Mouse (Mus musculus): ENCODE measurements around the gene Erbin. TPM values are rescaled to one million over a fixed set of nuclear protein-coding genes. Genes with fewer than 3 reads are reported as not detected.

The Erbin gene
- polyA plus RNA-seq, 1 experiment from 2014 or later, result 10.6 TPM

DNA sequence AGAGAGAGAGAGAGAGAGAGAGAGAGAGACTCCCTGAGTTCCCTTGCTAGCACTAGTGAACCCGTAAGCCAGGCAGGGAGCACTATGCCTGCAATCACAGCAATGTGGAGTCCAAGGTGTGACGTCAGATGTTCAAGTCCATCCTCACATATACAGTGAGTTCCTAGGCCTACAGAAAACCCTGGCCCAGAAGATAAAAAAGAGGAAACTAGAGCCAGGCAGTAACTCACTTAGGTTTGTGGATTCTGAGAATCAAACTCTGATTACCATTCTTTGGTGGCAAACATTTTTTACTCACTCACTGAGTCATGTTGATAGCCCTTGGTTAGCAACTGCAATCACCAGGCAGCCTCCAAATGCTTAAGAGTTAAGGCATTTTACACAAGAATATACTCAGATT is 72.7 kb downstream of the Erbin start:
- no peak for ATAC-seq (ENCODE audit: low FRiP score)

DNA sequence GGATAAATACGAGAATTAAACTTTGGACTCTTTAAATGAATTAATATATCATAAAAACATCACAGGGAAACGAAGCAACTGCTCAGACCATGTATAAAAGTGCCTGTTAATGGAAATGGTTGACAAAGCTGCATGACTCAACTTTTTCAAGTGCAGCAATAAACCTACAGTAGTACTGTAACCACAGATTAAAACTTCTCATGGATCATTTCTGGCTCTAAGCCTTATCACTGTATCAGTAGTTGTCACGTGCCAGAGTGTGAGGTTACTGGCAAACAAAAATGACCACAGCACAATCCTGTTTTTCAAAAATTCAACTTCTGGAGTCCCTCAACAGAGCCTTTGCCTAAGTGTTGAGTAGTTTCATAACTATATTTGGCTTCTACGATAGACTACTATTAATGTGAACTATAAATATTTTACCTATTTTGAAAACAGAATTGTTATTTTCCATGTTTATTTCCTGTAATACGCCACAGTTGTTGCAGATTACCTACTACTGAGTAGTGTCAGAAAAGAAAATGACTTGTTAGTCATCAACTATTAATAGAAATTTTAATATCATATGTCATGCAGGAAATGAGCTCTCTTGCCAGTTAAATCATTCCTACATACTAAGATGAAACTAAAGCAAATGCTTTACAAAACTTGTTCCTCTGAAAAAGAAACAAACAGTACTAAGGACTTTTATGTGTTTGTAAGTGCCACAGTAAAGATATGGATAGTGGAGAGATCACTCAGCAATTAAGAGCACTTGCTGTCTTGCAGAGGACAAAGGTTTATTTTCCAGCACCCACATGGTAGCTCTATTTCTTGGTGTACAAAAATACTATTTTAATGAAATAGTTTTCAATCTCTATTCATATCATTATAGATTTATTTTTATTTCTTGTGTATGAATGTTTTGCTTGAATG is 78.8 kb downstream of the Erbin start:
- Histone ChIP-seq H3K4me3 (no peak overlapping the region), H3K4me2 (no peak overlapping the region), H3K27me3 (no peaks in the 10 kb centered on the region), H3K27ac (no peak overlapping the region), H3K4me1 (replicated peaks) (no peaks in the 10 kb centered on the region), H3K9ac (no peak overlapping the region), H3K9me3 (no peaks in the 10 kb centered on the region), H3K36me3 (peaks cover 60% of the 10 kb centered on the region)
- no peak for ATAC-seq (ENCODE audit: low FRiP score)
- whole genome bisulfite sequencing, result 96% methylated on average over 5 of the region's 5 CpGs

More for the DNA sequence above, 72.7 kb downstream of the Erbin start:
- Histone ChIP-seq H3K9me3 (no peaks in the 10 kb centered on the region), H3K27ac (no peak overlapping the region), H3K4me2 (no peak overlapping the region), H3K9ac (no peak overlapping the region), H3K4me3 (no peak overlapping the region), H3K36me3 (peaks cover 38% of the 10 kb centered on the region), H3K4me1 (replicated peaks) (no peaks in the 10 kb centered on the region), H3K27me3 (no peaks in the 10 kb centered on the region)
- WGBS, result 97% methylated on average over 2 of the region's 2 CpGs

DNA sequence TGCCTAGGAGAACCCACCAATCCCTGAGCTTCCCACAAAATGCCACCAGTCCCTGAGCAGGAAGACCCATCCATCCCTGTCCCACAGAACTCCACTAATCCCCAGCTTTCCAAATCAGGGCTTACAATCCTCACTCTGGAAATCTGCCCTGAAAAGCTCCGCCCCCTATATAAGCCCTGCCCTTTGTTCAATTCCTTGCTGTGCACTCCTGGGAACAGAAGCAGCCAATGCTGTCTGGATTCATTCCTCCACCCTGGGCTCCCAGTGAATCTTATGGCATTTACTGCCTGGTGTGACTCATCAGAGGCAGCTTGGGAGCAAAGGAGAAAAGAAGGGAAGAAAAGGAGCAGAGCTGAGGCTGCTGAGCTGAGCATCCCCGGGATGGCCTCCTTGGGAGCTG is 81.7 kb downstream of the Erbin start:
- peaks cover 61% of the 10 kb centered on the region for H3K36me3 ChIP-seq
- no peak for ATAC-seq (ENCODE audit: low FRiP score)
- 90% methylated on average over 2 of the region's 2 CpGs for WGBS

DNA sequence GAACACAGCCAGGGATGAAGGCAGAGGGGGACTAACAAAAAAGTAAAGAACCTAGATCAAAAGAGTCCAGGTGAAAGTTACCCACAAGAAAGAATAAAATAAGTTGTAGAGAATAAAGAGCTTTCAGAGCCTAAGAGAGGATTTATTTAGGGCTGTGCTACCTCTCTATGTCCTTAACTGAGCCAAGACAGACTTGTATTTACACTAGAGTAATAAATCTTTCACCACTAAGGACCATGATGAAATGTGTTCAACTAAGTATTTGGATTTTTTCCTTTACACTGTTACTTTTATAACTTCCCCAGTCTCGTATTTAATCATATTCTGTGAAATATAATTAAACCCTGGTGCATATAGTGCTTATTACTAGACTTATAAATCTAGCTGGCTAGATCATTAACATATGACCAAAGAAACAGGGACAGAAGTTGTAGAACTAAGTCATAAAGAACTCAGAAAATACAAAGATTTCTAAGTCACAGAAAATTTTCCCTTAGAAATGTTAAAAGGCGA is 90.6 kb downstream of the Erbin start:
- Histone ChIP-seq H3K4me2 (no peak overlapping the region), H3K27ac (no peak overlapping the region), H3K36me3 (peaks cover 26% of the 10 kb centered on the region), H3K27me3 (no peaks in the 10 kb centered on the region), H3K4me3 (no peak overlapping the region), H3K9ac (no peak overlapping the region), H3K9me3 (no peaks in the 10 kb centered on the region), H3K4me1 (replicated peaks) (no peaks in the 10 kb centered on the region)
- 90% methylated on average over 2 of the region's 2 CpGs for WGBS
- ATAC-seq (ENCODE audit: low FRiP score), result no peak

More for the DNA sequence above, 81.7 kb downstream of the Erbin start:
- no peaks in the 10 kb centered on the region for H3K4me1 ChIP-seq (replicated peaks)
- H3K4me3 ChIP-seq, result no peak overlapping the region
- H3K4me2 ChIP-seq, result no peak overlapping the region
- no peaks in the 10 kb centered on the region for H3K27me3 ChIP-seq
- no peak overlapping the region for H3K27ac ChIP-seq
- H3K9me3 ChIP-seq, result no peaks in the 10 kb centered on the region
- no peak overlapping the region for H3K9ac ChIP-seq

DNA sequence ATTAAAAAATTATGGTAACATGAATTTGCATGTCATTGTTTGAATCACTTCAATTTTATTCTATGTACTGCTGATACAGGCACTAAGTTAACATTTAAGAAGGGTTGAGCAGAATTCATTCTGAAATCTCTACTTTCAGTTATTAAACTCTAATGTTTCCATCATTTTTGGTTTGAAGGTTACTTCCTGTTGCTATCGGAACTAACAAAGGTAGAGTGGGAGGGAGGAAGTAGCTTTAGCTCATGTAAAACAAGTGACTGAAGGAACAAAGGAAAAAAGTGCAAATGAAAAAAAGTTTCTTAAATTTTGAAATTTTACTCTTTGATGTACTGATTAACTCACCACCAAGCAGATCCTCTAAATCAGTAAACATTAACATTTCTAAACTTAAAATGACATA is 98.0 kb downstream of the Erbin start:
- no peaks in the 10 kb centered on the region for H3K9me3 ChIP-seq
- no peaks in the 10 kb centered on the region for H3K4me1 ChIP-seq (replicated peaks)
- no peak overlapping the region for H3K9ac ChIP-seq
- H3K36me3 ChIP-seq, result peaks cover 30% of the 10 kb centered on the region
- no peak for ATAC-seq (ENCODE audit: low FRiP score)
- 91% methylated on average over 1 of the region's 1 CpGs for WGBS
- no peaks in the 10 kb centered on the region for H3K27me3 ChIP-seq
- no peak overlapping the region for H3K4me2 ChIP-seq
- H3K27ac ChIP-seq, result no peak overlapping the region
- no peak overlapping the region for H3K4me3 ChIP-seq

DNA sequence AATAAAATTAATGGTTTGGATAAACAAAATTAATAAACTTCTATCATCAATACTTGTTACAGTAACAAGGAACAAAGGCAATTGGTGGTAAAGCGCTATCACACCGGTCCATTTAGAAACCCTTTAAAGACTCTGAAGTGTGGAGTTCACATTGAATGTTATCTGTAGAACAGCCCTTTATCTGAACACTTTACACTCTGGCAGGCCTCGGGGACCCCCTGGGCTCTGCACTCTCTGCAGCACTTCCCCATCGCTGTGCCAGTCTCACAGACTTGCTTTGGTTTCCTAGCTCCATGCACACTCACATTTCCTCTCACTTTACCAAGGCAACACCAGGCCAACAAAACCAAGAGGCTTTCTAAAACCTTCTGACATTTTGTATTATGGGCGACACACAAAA is 100.9 kb downstream of the Erbin start:
- Histone ChIP-seq H3K4me3 (no peak overlapping the region), H3K27me3 (no peaks in the 10 kb centered on the region), H3K36me3 (peaks cover 29% of the 10 kb centered on the region), H3K9ac (no peak overlapping the region), H3K9me3 (no peaks in the 10 kb centered on the region), H3K27ac (no peak overlapping the region), H3K4me2 (no peak overlapping the region), H3K4me1 (replicated peaks) (no peaks in the 10 kb centered on the region)
- no peak for ATAC-seq (ENCODE audit: low FRiP score)
- WGBS, result 78% methylated on average over 5 of the region's 5 CpGs

DNA sequence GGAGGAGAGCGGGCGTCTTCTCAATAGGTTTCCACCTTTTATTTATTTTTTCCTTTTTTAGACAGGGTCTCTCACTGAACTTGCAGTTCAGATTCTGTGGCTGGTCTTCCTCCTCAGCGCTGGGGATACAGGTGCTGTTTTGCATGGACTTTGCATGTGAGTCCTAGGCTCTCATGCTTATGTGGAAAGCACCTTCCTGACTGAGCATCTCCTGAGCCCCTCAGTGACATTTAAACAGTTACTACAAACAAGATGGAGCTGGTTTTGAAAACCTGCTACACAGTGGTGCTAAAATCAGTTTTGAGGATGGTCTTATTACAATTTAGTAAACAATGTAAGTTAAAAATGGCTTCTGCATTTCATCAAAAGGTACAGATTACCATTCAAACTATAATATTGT is 102.4 kb downstream of the Erbin start:
- Histone ChIP-seq H3K4me1 (replicated peaks) (no peaks in the 10 kb centered on the region), H3K9ac (no peak overlapping the region), H3K9me3 (no peaks in the 10 kb centered on the region), H3K4me3 (no peak overlapping the region), H3K27ac (no peak overlapping the region), H3K36me3 (peaks cover 23% of the 10 kb centered on the region), H3K27me3 (no peaks in the 10 kb centered on the region), H3K4me2 (no peak overlapping the region)
- no peak for ATAC-seq (ENCODE audit: low FRiP score)
- 89% methylated on average over 3 of the region's 3 CpGs for WGBS

DNA sequence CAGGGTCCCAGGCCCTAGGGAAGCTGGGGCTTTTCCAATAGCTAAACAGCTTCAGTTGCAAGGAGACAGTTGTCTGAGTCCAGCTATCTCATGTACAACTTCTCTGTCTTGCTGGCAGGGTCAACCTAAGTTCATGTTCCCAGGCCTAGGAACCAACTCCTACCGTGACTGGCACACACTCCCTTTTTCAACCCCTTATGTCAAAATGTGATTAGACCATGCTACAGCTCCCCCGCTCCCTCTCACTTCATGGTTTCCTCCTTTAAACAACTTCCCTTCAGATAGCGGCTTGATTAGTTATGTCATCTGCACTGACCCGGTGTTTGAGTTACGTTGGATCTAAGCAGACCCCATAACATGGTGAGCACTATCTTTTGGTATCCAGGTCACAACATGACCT is 112.8 kb downstream of the Erbin start:
- H3K9ac ChIP-seq, result no peak overlapping the region

DNA sequence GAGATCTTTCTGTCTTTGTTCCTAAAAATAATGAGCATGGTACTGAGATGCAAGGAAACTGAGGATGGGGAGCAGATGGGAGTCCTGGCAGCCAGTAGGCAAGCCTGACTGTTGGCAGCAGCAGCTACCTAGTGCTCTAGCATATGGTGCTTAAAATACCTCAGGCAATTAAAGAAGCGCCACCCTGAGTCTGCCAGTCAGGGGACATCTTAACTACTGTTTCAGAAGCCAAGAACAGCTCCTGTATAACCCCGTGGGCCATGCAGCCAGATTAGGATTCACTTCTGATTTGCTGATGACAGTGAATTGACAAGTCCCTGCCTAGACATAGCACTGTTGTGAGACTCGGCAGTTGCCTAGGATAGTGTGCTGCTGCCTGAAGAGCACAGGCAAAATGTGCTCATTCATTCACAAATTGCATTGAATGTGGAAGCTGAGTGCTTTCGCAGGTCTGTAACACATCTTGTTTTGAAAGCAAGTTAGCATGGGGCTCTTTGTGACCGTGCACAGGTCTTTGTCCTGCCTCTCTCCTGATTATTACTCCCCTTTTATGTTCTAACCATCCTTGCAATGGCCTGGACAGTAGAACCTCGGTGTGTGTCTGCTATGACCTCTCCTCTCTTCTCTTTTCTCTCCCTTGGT is 114.0 kb downstream of the Erbin start:
- Histone ChIP-seq H3K27me3 (no peaks in the 10 kb centered on the region), H3K9ac (no peak overlapping the region), H3K4me1 (replicated peaks) (peaks cover 12% of the 10 kb centered on the region), H3K36me3 (no peaks in the 10 kb centered on the region), H3K4me3 (no peak overlapping the region), H3K27ac (peak overlapping the region; percentile 75), H3K9me3 (no peaks in the 10 kb centered on the region), H3K4me2 (no peak overlapping the region)
- ATAC-seq (ENCODE audit: low FRiP score), result peak; percentile 87
- 17% methylated on average over 6 of the region's 6 CpGs for WGBS

More for the DNA sequence above, 112.8 kb downstream of the Erbin start:
- H3K4me2 ChIP-seq, result no peak overlapping the region
- H3K36me3 ChIP-seq, result 0 out of 2 replicates have a peak, but pooled peaks cover under 1% of the 10 kb centered on the region
- no peak for ATAC-seq (ENCODE audit: low FRiP score)
- no peak overlapping the region for H3K4me3 ChIP-seq
- no peaks in the 10 kb centered on the region for H3K27me3 ChIP-seq
- H3K9me3 ChIP-seq, result no peaks in the 10 kb centered on the region
- 81% methylated on average over 5 of the region's 5 CpGs for WGBS
- H3K4me1 ChIP-seq (replicated peaks), result peaks cover 12% of the 10 kb centered on the region
- H3K27ac ChIP-seq, result no peak overlapping the region

DNA sequence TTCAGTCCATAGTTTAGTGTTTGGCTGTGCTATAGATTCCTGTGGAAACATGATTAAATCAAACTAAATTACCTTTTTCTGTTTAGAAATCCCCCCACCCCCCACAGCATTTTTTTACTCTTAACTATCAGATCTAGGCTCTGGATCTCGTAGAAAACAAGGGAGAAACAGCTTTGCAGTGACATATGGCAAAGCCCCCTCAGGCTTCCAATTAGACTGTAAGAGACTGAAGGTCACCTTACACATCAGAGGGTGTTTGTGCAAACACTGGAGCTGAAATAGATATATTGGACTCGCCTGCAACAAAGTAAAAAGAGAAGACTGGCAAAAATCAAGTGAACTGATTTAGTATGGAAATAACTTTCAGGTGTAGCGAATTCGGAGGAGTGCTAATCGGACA is 116.6 kb downstream of the Erbin start:
- no peak overlapping the region for H3K9ac ChIP-seq
- no peak overlapping the region for H3K4me2 ChIP-seq
- ATAC-seq (ENCODE audit: low FRiP score), result no peak
- 81% methylated on average over 5 of the region's 5 CpGs for WGBS
- no peaks in the 10 kb centered on the region for H3K36me3 ChIP-seq
- peaks cover 12% of the 10 kb centered on the region for H3K4me1 ChIP-seq (replicated peaks)
- H3K9me3 ChIP-seq, result no peaks in the 10 kb centered on the region
- H3K4me3 ChIP-seq, result no peak overlapping the region
- H3K27me3 ChIP-seq, result no peaks in the 10 kb centered on the region
- H3K27ac ChIP-seq, result no peak overlapping the region

DNA sequence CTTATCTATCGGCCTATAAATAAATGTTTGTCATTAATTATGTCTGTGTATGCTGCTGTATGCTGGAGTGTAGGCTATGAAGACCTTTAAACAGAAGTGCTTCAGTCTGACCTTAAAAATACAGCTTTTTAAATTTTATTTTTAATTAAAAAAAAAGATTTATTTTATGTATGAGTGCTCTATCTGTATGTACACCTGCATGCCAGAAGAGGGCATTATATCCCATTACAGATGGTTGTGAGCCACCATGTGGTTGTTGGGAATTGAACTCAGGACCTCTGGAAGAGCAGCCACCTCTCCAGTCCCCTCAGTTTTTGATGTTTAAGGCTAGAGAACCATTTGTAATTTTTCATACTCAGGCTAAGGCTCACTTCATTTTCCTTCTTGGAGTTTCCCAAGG is 119.3 kb downstream of the Erbin start:
- Histone ChIP-seq H3K4me1 (replicated peaks) (0 out of 2 replicates have a peak, but pooled peaks cover 3% of the 10 kb centered on the region), H3K4me3 (no peak overlapping the region), H3K27ac (no peak overlapping the region), H3K36me3 (no peaks in the 10 kb centered on the region), H3K27me3 (no peaks in the 10 kb centered on the region), H3K9ac (no peak overlapping the region), H3K9me3 (no peaks in the 10 kb centered on the region), H3K4me2 (no peak overlapping the region)
- ATAC-seq (ENCODE audit: low FRiP score), result no peak
- WGBS, result 96% methylated on average over 1 of the region's 1 CpGs

DNA sequence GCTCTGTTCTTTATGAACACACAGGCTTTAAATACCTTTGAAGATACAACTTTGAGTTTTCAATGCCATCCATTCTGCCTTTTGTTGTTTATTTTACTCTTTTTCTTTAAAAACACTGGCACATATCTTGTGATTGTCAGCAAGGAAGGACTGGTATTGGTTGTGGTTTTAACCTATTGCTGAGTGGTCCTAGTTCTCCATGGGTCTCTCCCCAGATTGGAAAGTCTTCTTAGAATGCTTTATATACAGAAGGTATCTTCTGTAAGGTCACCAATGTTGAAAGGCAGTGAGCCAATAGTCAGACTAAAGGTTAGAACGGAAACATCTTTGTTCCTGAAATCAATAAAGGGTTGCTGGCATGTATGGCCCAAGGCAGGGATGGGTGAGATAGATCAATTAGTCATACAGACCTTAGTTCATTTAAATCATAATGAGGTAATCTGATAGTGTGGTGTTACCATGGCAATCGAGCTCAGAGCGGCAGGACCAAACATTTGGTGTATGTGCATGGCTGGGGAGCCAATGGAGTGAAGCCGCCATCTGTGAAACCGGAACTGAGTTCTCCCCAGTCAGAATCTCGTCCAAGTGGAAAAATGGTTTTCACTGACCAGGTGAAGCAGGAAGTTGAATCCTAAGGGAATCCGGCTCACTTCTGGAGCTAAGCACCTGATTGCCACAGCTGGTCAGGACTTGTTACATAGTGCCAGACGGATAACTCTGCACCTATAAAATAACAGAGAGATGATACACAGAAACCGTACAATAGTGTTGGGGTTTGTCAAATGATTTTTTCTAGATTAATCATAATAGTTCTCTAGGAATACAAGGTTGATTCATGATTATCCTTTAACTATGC is 125.4 kb downstream of the Erbin start:
- H3K4me1 ChIP-seq (replicated peaks), result peaks cover 4% of the 10 kb centered on the region
- H3K9ac ChIP-seq, result no peak overlapping the region
- 39% methylated on average over 9 of the region's 9 CpGs for WGBS
- no peaks in the 10 kb centered on the region for H3K36me3 ChIP-seq
- H3K4me2 ChIP-seq, result no peak overlapping the region
- peak; percentile 85 for ATAC-seq (ENCODE audit: low FRiP score)
- no peaks in the 10 kb centered on the region for H3K27me3 ChIP-seq
- no peak overlapping the region for H3K4me3 ChIP-seq
- no peaks in the 10 kb centered on the region for H3K9me3 ChIP-seq
- no peak overlapping the region; the same call in 1 of the 2 replicates for H3K27ac ChIP-seq
